Mouse (Mus musculus): Measurements from ENCODE around the gene Tmem242.

Gene Tmem242

DNA sequence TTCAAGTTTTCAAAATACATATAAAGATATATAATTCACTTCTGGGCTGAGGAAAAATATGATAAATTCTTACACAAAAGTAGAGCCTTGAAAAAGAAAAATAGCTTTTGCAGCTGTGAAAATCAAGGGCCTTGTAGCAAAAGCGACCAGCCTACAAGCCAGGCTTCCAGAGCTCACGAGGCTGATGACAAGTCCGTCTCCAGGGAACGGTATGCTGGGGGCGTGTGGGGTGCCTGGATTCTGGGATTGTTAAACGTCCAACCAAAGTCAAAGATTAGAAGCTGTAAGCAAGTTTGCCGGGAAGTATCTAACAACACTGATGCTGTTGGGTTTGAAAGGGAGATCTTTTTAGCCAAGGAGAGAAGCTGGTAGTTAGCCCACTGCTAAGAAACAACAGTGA is 68.5 kb downstream of the Tmem242 start:
- DNase-seq, result no peak

DNA sequence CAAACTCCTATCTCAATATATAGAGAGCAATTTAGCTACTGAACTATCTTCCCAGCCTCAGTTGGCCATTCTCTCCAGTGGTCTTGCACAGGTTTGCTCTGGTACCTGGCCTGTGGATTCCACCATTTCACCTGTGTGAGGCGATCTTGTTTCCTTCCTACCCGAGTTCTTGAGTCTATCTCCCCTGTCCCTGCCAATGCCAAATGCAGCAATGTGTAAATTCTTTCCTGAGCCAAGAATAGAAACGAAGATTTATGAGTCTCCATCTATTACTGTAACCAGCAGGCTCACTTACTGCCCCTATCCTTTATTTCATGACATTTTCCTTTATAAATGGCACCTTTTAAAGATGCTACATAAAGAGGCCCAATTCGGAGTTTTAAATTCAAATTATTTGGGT is 69.0 kb downstream of the Tmem242 start:
- DNase-seq, result no peak

DNA sequence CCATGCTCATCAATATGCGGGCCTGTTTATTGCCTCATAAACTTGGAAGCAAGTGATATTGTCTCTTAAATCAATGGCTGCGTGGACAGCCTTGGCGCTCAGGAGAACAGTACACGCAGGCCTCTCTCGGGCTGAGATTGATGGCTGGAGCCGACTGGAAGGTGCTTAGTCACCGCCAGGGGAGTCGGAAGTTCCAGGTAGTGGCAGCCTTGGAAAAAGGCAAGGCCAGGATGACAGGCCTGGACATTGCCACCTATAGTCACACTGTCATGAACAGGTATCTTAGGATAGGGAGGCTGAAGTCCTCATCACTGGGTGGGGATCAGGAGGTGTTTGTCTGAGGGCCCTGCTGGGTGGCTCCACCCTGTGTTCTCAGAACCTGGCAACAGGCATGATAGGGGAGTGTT is 74.1 kb downstream of the Tmem242 start:
- no peak for DNase-seq

Data from cerebellum, adult 9-11 months (tissue).